In the genomic region with DNA sequence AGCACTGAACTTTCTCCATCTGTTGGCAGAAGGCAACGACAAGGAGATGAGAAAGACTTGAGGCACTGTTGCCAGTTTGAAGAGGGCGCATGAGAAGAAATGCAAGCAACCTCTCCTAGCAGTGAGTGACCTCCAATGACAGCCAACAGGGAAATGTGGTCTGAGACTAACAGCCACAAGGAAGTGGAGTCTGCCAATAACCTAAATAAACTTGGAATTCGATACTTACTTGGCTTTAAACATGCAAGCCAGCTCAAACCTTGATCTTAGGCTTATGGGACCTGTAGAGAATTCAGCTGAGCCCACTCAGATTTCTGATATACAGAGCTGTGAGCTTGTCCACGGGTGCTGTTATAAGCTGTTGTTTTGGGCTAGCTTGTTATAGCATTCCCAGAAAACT, we compare ENCODE assay signal across 30 mouse cellular contexts. TPM values are rescaled to one million over a fixed set of nuclear protein-coding genes. Genes with fewer than 3 reads are reported as not detected.
DNase-seq lines count a peak whose midpoint lies in the region; ATAC-seq and TF ChIP-seq lines count a peak whose summit lies in the region.
"Had no signal": no experiment of that assay in that cellular context is flagged by ENCODE, and none has a peak within 500 bp of the region (broad histone marks: within the 10 kb centered on the region; RNA-seq: fewer than 3 reads in every experiment).

No protein-coding gene starts in this region.

- H3K9me3 ChIP-seq in heart, embryonic 11.5 days (replicated peaks; ENCODE audit: control insufficient read depth, low read length): no peaks in the 10 kb centered on the region
- no peaks in the 10 kb centered on the region for H3K9me3 ChIP-seq in heart, embryonic 16.5 days (replicated peaks; ENCODE audit: control insufficient read depth, low read length)
- no peaks in the 10 kb centered on the region for H3K9me3 ChIP-seq in lung, embryonic 16.5 days (ENCODE audit: control insufficient read depth, low read length)
- H3K9me3 ChIP-seq: forebrain, embryonic 10.5 days; forebrain, embryonic 15.5 days; G1E; kidney, embryonic 15.5 days; limb, embryonic 12.5 days had no signal

- TF ChIP-seq POLR2A in heart, adult 2 months (IDR thresholded peaks at IDR 0.05; ENCODE audit: insufficient read depth, low read depth, low read length): no peak

- TF ChIP-seq CTCF in heart, adult 2 months (IDR thresholded peaks at IDR 0.05): no peak

- TF ChIP-seq EP300 in heart, adult 2 months (IDR thresholded peaks at IDR 0.05; ENCODE audit: insufficient read depth, low read depth, low read length): no peak

- 0 out of 2 replicates have a peak, but pooled peaks cover 3% of the 10 kb centered on the region for H3K27me3 ChIP-seq in heart, embryonic 11.5 days (ENCODE audit: control insufficient read depth, insufficient read depth, low read length)
- no peaks in the 10 kb centered on the region for H3K27me3 ChIP-seq in heart, embryonic 16.5 days (ENCODE audit: control insufficient read depth, insufficient read depth, low read length)
- no peaks in the 10 kb centered on the region for H3K27me3 ChIP-seq in heart, adult 2 months (ENCODE audit: control insufficient read depth, insufficient read depth, low read length)
- H3K27me3 ChIP-seq in lung, embryonic 16.5 days (ENCODE audit: control insufficient read depth, insufficient read depth, low read depth, low read length): no peaks in the 10 kb centered on the region; the same call in none of the 2 replicates
- H3K27me3 ChIP-seq: forebrain, embryonic 15.5 days had no signal

- no peak overlapping the region for H3K9ac ChIP-seq in heart, embryonic 11.5 days (ENCODE audit: low read depth, low read length)
- H3K9ac ChIP-seq in heart, embryonic 16.5 days (ENCODE audit: low read length): no peak overlapping the region
- H3K9ac ChIP-seq in heart, adult 2 months (ENCODE audit: low read depth, low read length): no peak overlapping the region
- H3K9ac ChIP-seq in lung, embryonic 16.5 days (ENCODE audit: low read length): no peak overlapping the region
- H3K9ac ChIP-seq: forebrain, embryonic 15.5 days; kidney, embryonic 15.5 days; limb, embryonic 12.5 days had no signal

- no peak for ATAC-seq in heart, embryonic 11.5 days (replicated peaks; ENCODE audit: insufficient number of reproducible peaks, low FRiP score, low TSS enrichment)
- ATAC-seq in heart, embryonic 16.5 days (replicated peaks; ENCODE audit: extremely low read depth, insufficient read depth, low FRiP score): no peak; the same call in 1 of the 2 replicates
- ATAC-seq in lung, embryonic 16.5 days (ENCODE audit: low read depth): peak; percentile 54
- ATAC-seq in CD4-positive, CD25-positive, alpha-beta regulatory T cell, adult 4 months: no peak
- ATAC-seq: forebrain, embryonic 15.5 days; hindbrain, embryonic 16.5 days; midbrain, embryonic 16.5 days had no signal

- 69% methylated on average over 4 of the region's 4 CpGs for WGBS in heart, embryonic 11.5 days (ENCODE audit: insufficient replicate concordance)
- 54% methylated on average over 4 of the region's 4 CpGs for WGBS in heart, embryonic 16.5 days
- 48% methylated on average over 4 of the region's 4 CpGs for WGBS in heart, adult 2 months
- WGBS in lung, embryonic 16.5 days: 42% methylated on average over 4 of the region's 4 CpGs

- H3K4me2 ChIP-seq in heart, embryonic 11.5 days: no peak overlapping the region
- no peak overlapping the region for H3K4me2 ChIP-seq in heart, embryonic 16.5 days (ENCODE audit: low read depth, low read length)
- H3K4me2 ChIP-seq in lung, embryonic 16.5 days (ENCODE audit: low read depth, low read length): no peak overlapping the region
- H3K4me2 ChIP-seq: forebrain, embryonic 15.5 days; kidney, embryonic 15.5 days; limb, embryonic 12.5 days; liver, embryonic 11.5 days; midbrain, embryonic 11.5 days had no signal

- H3K79me2 ChIP-seq in heart, adult 2 months (replicated peaks; ENCODE audit: control insufficient read depth, insufficient read depth, low read length): no peaks in the 10 kb centered on the region

- H3K27ac ChIP-seq in heart, embryonic 11.5 days (ENCODE audit: low read depth, low read length): 0 out of 2 replicates have a peak overlapping the region, but pooled peaks have one; percentile 15
- peak overlapping the region; percentile 77 for H3K27ac ChIP-seq in heart, embryonic 16.5 days (ENCODE audit: low read length)
- H3K27ac ChIP-seq in heart, adult 2 months: no peak overlapping the region
- no peak overlapping the region for H3K27ac ChIP-seq in lung, embryonic 16.5 days (ENCODE audit: low read length)
- H3K27ac ChIP-seq: forebrain, embryonic 10.5 days; forebrain, embryonic 15.5 days; kidney, embryonic 15.5 days; limb, embryonic 12.5 days; stomach, postnatal 0 days had no signal

- no peaks in the 10 kb centered on the region for H3K36me3 ChIP-seq in heart, embryonic 11.5 days (ENCODE audit: control insufficient read depth, insufficient read depth, low read length)
- no peaks in the 10 kb centered on the region for H3K36me3 ChIP-seq in heart, embryonic 16.5 days (ENCODE audit: control insufficient read depth, insufficient read depth)
- H3K36me3 ChIP-seq in heart, adult 2 months (ENCODE audit: control insufficient read depth, insufficient read depth, low read length): no peaks in the 10 kb centered on the region
- H3K36me3 ChIP-seq in lung, embryonic 16.5 days (ENCODE audit: control insufficient read depth, insufficient read depth, low read length): no peaks in the 10 kb centered on the region
- H3K36me3 ChIP-seq: forebrain, embryonic 10.5 days; forebrain, embryonic 15.5 days; G1E; kidney, embryonic 15.5 days; limb, embryonic 12.5 days had no signal

- no peak for DNase-seq in heart, postnatal 14 days
- DNase-seq in heart, adult 2 months: no peak
- DNase-seq in lung, postnatal 10 days: no peak
- DNase-seq: adrenal gland, adult 8-10 months; cerebellum, adult 8-10 months; cerebellum, postnatal 25 days; gastrocnemius, postnatal 10 days; kidney, adult 18-20 months; kidney, postnatal 25 days; thymus, adult 18-20 months; thymus, postnatal 25 days had no signal

- intact Hi-C loops in heart, postnatal 14 days (cut with DNase I): no loop called here
- intact Hi-C loops in heart, adult 2 months (cut with DNase I): no loop called here

- no peaks in the 10 kb centered on the region for H3K4me1 ChIP-seq in heart, embryonic 11.5 days (ENCODE audit: control insufficient read depth, insufficient read depth, low read length)
- peaks cover 5% of the 10 kb centered on the region; the same call in 1 of the 2 replicates for H3K4me1 ChIP-seq in heart, embryonic 16.5 days (ENCODE audit: control insufficient read depth, insufficient read depth, low read length)
- no peaks in the 10 kb centered on the region; the same call in 1 of the 2 replicates for H3K4me1 ChIP-seq in heart, adult 2 months (ENCODE audit: control insufficient read depth, insufficient read depth, low read length)
- H3K4me1 ChIP-seq in lung, embryonic 16.5 days (replicated peaks; ENCODE audit: control insufficient read depth, insufficient read depth, low read length): no peaks in the 10 kb centered on the region
- H3K4me1 ChIP-seq: forebrain, embryonic 15.5 days; kidney, embryonic 15.5 days; limb, embryonic 12.5 days had no signal

- H3K4me3 ChIP-seq in heart, embryonic 11.5 days (ENCODE audit: low read depth, low read length): no peak overlapping the region
- no peak overlapping the region for H3K4me3 ChIP-seq in heart, embryonic 16.5 days (ENCODE audit: low read length)
- no peak overlapping the region for H3K4me3 ChIP-seq in heart, adult 2 months
- H3K4me3 ChIP-seq in lung, embryonic 16.5 days (ENCODE audit: low read length): no peak overlapping the region
- H3K4me3 ChIP-seq: forebrain, embryonic 10.5 days; forebrain, embryonic 15.5 days; kidney, embryonic 15.5 days; limb, embryonic 12.5 days had no signal

RNA-seq across cellular contexts. Expression of a gene that starts 51.4 kb away (rescaled TPM):
- polyA plus RNA-seq in heart, embryonic 11.5 days (2014; fragmentation: Nextera tagmentation; extraction: Ambion mirVana): 0.11 TPM in 1 of 2 replicates, not detected in the other
- not detected for total RNA-seq in heart, postnatal 14 days (2021)
- polyA plus RNA-seq in heart, embryonic 16.5 days (2015; fragmentation: Nextera tagmentation; extraction: Ambion mirVana): 0.05 TPM in 1 of 2 replicates, not detected in the other
- not detected for total RNA-seq in heart, adult 2 months (2021)
- 0.06 TPM in 1 of 2 replicates, not detected in the other for polyA plus RNA-seq in heart, adult 2 months (2012; rRNA removed)
- polyA plus RNA-seq in lung, embryonic 16.5 days (2015; fragmentation: Nextera tagmentation; extraction: Ambion mirVana): not detected in 2 replicates
- not detected for polyA plus RNA-seq in CD4-positive, CD25-positive, alpha-beta regulatory T cell, adult 4 months (2017; shearing (Covaris generic))
- total RNA-seq: granulocyte monocyte progenitor cell, adult 5-6 weeks; megakaryocyte, adult 5-6 weeks; neutrophil, adult 5-6 weeks had no signal
- polyA plus RNA-seq: C2C12; G1E; liver, embryonic 16.5 days had no signal

Comparison
In these comparisons a context has a peak if more than half of its experiments do, and no peak if none do; other contexts are left out.
1. H3K27ac ChIP-seq: peak in heart, embryonic 11.5 days (single experiment) and heart, embryonic 16.5 days (single experiment); none in heart, adult 2 months (single experiment) and lung, embryonic 16.5 days (single experiment).